Mouse (Mus musculus) liver, embryonic 13.5 days (tissue): ENCODE data around the gene Cyp2a12. TPM values are rescaled to one million over a fixed set of nuclear protein-coding genes. Genes with fewer than 3 reads are reported as not detected.

Experiments
- polyA plus RNA-seq: library from polyadenylated mRNA; unstranded; fragments of >200 nt; fragmentation: Nextera tagmentation; extraction: Ambion mirVana; gene quantifications from 2 replicates; pipeline ENCODE4 v1.2.1, GENCODE M21; 2015

Cyp2a12 gene
- polyA plus RNA-seq, 1 experiment from 2014 or later: 0.53 TPM

Other genes starting within 250 kb of the Cyp2a12 start
- gene Cyp2g1, start 220.2 kb upstream of the Cyp2a12 start, polyA plus RNA-seq: not detected in 2 replicates
- gene Cyp2a5, start 193.8 kb upstream of the Cyp2a12 start, polyA plus RNA-seq: 0.13 and 0.14 TPM in 2 replicates
- 0.06 and 0.09 TPM in 2 replicates for gene Cyp2a22, start 89.7 kb upstream of the Cyp2a12 start, polyA plus RNA-seq
- gene Cyp2f2, start 90.8 kb downstream of the Cyp2a12 start, polyA plus RNA-seq: 0.09 TPM in 1 of 2 replicates, not detected in the other
- 0.06 TPM in 1 of 2 replicates, not detected in the other for gene Cyp2t4, start 124.6 kb downstream of the Cyp2a12 start, polyA plus RNA-seq
- gene Egln2, start 137.7 kb downstream of the Cyp2a12 start, polyA plus RNA-seq: 27.6 and 28.7 TPM in 2 replicates
- 28.5 and 28.6 TPM in 2 replicates for gene Rab4b, start 149.8 kb downstream of the Cyp2a12 start, polyA plus RNA-seq
- 0.46 TPM in 1 of 2 replicates, not detected in the other for gene Gm21983, start 152.0 kb downstream of the Cyp2a12 start, polyA plus RNA-seq
- 0.85 TPM in 1 of 2 replicates, not detected in the other for gene Mia, start 152.1 kb downstream of the Cyp2a12 start, polyA plus RNA-seq
- gene BC024978, start 166.7 kb downstream of the Cyp2a12 start, polyA plus RNA-seq: 0.62 and 1.2 TPM in 2 replicates
- 115 and 129 TPM in 2 replicates for gene Snrpa, start 167.2 kb downstream of the Cyp2a12 start, polyA plus RNA-seq
- gene Itpkc, start 199.6 kb downstream of the Cyp2a12 start, polyA plus RNA-seq: 1.4 and 1.9 TPM in 2 replicates
- gene Coq8b, start 203.9 kb downstream of the Cyp2a12 start, polyA plus RNA-seq: 15.1 and 17.7 TPM in 2 replicates
- 1.7 TPM in 2 replicates for gene Numbl, start 229.4 kb downstream of the Cyp2a12 start, polyA plus RNA-seq